13 mouse cellular contexts compared by ENCODE assay signal in the genomic region with DNA sequence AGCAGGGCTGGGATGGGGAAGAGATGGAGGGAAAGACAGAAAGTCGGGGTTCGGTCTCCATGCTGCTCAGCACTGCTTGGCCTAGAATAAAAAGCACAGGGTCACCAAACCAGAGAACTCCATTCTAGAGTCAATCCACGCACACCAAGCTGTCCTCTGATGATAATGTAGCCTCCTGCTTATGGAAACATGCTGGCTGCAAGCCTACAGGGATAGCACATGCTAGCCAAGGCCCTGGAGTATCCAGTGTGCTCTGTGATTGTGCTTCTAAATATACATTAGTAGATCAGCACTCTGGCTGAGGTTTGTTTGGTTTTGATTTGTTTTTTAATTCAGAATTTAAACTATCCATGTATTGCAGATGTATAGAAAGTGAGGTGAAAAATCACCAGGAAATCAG. TPM values are rescaled to one million over a fixed set of nuclear protein-coding genes. Genes with fewer than 3 reads are reported as not detected.
DNase-seq lines count a peak whose midpoint lies in the region.
"Had no signal": no experiment of that assay in that cellular context is flagged by ENCODE, and none has a peak within 500 bp of the region (broad histone marks: within the 10 kb centered on the region; RNA-seq: fewer than 3 reads in every experiment).

No protein-coding gene starts in this region.

- DNase-seq in cerebellum, adult 11-12 months: peak; percentile 15
- no peak for DNase-seq in cerebellum, postnatal 4 days (ENCODE audit: low spot score in 2 of 2)
- DNase-seq in cerebellum, adult 18-20 months: peak; percentile 23 to 46
- DNase-seq in cerebellum, postnatal 10 days: peak; percentile 35 to 63
- peak; percentile 9 to 18 for DNase-seq in heart, postnatal 36 days
- no peak for DNase-seq in thymus, postnatal 14 days
- DNase-seq in spleen, adult 12 weeks (ENCODE audit: low spot score): no peak
- DNase-seq: adrenal gland, postnatal 25 days; kidney, adult 2 months; kidney, postnatal 10 days; liver, postnatal 0 days; right cerebral cortex, postnatal 25 days; thymus, postnatal 36 days had no signal

- intact Hi-C loops in heart, postnatal 36 days (cut with DNase I): loop anchor here (10.0 kb wide), 1 partner anchor 223 kb away; no protein-coding TSS in a partner anchor

RNA-seq across cellular contexts. Expression of a gene that starts 30.6 kb away (rescaled TPM):
- total RNA-seq in heart, postnatal 36 days (2021): 1 to 10 TPM; 1.9 to 2.1 TPM

RNA-seq across cellular contexts. Expression of a gene that starts 57.0 kb away (rescaled TPM):
- 1 to 10 TPM; 5.3 to 7.4 TPM for total RNA-seq in heart, postnatal 36 days (2021)

Comparison
In these comparisons a context has a peak if more than half of its experiments do, and no peak if none do; other contexts are left out.
1. DNase-seq: peak in cerebellum, adult 11-12 months (single experiment), cerebellum, adult 18-20 months (2 of 2), cerebellum, postnatal 10 days (2 of 2) and heart, postnatal 36 days (2 of 2); none in cerebellum, postnatal 4 days (0 of 2), thymus, postnatal 14 days (single experiment) and spleen, adult 12 weeks (single experiment).